Mouse (Mus musculus) CH12F3 (cell line): ENCODE data around the gene Gjc2.

Experiments
- in situ Hi-C: fragments of 300-500 bp; cut with MboI; formaldehyde crosslinking; loops from 2 replicates; pipeline ENCODE4 v1.14.3; 2020; ENCODE audit warnings: low sequenced_read_pairs

Gene Gjc2

DNA sequence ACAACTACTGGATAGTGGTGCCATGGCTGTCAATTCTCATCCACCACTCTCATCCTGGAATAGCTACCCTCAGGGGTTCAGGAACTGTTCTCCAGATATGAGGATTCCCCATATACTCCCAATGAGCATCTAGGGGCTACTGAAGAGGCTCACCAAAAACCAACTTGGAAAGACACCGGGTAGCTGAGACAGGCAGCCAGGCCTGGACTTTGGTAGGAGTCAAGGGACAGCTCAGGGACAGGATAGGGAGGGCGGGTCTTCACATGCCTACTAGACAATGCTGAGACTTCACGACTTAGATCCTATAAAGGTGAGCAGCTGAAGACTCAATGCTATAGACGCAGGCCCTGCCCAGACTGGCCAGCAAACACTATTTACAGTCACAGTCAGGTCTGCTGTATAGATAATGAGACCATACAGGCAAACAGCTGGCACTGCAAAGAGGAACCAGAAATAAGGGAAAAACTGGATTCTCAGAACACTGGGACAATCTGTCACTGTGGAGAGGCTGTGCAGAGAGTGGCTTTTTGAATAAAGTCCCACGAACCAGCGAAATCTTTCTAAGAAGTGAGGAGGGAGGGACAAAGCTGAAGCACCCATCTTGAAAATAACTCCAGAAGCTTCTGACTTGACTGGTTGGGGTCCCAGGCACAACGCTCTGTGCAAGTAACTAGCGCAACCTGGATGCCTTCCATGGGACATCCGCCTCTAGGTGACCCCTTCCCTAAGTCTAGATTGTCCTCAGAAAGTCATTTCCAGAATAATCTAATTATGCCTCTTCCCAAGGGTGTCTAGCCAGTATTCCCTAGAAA lies 20.4 kb downstream of the Gjc2 start:
- in situ Hi-C loops = no loop called here

GRCm38 (mm10) chr11:59161398-59161797 lies 21.6 kb downstream of the Gjc2 start:
- in situ Hi-C loops = no loop called here

GRCm38 (mm10) chr11:59159558-59159957 lies 23.5 kb downstream of the Gjc2 start:
- in situ Hi-C loops = no loop called here

- in situ Hi-C loops = no loop called here
Observed at GRCm38 (mm10) chr11:59159099-59159498, 23.9 kb downstream of the Gjc2 start.

DNA sequence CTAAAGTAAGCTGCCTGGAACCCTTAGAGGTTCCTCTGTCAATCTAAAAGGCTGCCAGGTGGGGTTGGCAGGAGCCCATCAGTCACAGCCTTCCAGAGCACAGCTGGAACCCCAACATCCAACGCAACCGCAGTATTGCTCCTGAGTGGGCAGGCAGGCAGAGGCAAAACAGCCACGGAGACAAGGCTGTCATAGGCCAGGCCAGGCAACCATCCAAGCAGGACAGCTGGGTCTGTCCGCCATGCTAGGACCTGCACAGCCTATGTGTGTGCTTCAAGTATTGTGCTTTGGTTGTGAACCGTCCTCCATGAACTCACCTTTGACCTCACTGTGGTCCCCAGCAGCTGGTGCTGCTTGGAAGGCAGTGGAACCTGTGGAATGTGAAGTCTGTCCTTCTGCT lies 27.1 kb downstream of the Gjc2 start:
- in situ Hi-C loops = no loop called here

DNA sequence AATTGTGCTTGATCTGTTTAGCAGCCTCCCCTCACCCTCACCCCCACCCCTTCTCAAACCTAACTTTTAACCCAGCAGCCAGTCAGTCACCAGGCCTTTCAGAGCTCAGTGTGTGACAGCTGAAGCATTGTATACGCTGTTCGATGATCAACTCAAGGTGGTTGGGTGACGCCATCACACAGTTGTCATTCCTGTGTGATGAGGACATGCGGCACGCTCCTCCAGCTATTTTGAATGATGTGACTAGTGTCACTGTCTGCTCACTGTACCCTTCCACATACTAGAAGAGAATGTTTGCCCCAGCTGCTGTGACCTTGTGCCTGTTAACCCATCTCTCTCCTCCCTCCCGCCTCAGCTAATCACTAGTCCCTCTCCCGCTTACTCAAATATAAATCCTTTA lies 28.8 kb downstream of the Gjc2 start:
- in situ Hi-C loops = no loop called here

DNA sequence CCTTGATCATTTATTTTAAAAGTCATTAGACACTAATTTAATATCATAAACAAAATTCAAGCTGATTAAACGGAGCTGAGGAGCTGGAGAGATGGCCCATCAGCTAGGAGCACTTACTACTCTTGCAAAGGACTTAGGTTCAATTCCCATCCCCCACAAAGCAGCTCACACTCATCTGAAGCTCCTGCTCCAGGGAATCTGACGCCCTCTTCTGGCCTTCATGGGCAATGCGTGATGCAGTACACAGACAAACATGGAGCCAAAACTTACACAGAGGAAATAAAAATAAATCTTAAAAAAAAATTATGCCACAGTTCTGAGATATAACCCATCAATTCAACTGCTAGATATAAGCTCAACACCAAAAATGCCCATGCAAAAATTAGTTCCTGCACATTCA lies 31.3 kb downstream of the Gjc2 start:
- in situ Hi-C loops = no loop called here

- in situ Hi-C loops = no loop called here
Observed at GRCm38 (mm10) chr11:59149302-59149701, 33.7 kb downstream of the Gjc2 start.

- in situ Hi-C loops = no loop called here
Observed at GRCm38 (mm10) chr11:59142962-59143361, 40.1 kb downstream of the Gjc2 start.

DNA sequence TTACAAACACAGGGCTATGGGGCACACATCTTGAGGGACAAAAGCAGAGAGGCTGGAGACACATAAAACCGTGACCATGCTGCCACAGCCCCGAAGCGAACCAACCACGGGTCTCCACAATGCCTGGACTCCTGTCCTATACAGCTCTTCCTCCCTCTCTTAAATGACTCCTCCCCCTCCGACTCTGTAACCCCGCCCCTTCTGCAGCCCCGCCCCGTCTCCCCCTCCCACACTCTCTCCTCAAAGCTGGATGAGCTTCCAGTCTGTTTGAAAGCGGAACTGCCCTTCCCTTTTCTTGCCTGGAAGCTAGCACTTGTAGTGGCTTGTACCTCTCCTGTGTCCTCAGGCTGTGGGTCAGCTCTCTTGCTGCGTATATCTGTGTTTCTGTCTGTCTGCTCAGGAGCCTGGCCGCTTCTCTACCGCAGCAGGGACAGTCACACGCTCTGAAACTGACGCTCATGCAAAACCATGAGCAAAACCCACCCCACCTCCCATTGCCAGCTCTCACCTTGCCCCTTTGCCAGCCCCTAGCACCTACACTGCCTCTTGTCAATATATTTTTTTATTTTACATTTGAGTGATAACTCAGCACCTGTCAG lies 41.1 kb downstream of the Gjc2 start:
- in situ Hi-C loops = no loop called here

GRCm38 (mm10) chr11:59138537-59139486 lies 44.2 kb downstream of the Gjc2 start:
- in situ Hi-C loops = no loop called here

DNA sequence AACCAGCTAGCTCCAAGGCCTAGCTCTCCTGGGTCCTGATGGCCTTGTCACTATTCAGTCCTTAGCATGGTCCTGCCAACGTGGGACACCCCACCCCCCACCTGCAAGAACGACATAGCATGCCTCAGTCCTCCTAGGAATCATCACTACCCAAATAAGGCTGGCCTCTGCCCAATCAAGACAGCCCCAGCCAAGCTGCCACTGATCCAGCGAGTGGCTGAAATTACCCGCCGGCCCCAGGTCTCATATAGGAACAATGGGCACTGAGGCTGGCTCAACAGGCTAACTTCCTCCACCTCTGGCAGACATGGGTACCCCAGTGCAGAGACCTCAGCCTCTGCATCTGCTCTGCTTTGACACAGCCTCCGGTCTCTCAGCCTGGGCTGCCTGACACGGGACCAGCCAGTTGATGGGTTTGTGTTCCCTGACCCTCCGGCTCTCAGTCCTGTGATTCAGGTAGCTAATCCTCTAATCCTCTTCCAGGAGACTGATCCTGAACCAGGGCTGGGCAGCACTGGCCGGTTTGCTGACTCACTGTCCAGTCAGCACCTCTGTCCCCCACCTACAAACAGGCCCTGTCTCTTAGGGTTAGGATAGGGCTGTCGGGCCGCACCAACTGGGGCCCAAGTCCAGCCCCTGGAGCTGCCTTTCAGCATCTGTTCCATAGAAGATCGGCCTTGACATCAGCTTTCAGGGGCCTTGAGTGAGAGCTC lies 45.9 kb downstream of the Gjc2 start:
- in situ Hi-C loops = no loop called here

- in situ Hi-C loops = no loop called here
Observed at GRCm38 (mm10) chr11:59135904-59136452, 47.0 kb downstream of the Gjc2 start, which contains the start of gene Obscn. TSS of gene Obscn (minus strand) at chr11:59136402.

DNA sequence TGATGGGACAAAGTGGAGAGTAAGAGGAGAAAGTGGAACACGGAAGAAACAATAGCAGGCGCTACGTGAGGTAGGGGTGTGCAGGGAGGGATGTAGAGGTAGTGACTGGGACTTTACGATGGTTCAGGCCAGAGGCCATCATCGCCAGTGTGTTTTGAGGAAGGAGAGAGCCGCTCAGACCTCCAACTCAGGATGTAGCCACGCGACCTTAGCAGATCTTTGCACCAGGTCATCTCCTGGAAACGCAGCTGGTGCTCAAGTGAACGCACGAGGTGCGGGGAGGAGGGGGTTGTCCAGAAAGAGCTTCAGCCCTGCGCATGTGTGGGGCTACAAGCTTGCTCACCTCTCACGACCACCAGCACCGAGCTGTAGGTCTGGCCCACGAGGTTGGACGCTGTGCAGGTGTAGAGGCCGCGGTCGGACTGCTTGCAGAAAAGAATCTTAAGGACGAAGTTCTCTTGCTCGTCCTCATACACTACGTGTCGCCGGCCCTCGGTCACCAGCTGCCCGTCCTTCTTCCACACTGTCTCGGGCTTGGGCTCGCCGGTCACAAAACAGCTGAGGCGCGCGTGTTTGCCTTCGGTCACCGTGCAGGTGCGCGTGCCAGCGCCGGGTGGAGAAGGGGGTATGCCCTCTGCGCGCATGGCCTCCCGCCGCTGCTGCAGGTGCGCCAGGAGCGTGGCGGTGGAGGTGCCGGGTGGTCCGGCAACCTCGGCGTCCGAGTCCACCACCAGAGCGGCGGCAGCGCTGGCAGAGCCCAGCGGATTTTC lies 47.8 kb downstream of the Gjc2 start:
- in situ Hi-C loops = no loop called here

DNA sequence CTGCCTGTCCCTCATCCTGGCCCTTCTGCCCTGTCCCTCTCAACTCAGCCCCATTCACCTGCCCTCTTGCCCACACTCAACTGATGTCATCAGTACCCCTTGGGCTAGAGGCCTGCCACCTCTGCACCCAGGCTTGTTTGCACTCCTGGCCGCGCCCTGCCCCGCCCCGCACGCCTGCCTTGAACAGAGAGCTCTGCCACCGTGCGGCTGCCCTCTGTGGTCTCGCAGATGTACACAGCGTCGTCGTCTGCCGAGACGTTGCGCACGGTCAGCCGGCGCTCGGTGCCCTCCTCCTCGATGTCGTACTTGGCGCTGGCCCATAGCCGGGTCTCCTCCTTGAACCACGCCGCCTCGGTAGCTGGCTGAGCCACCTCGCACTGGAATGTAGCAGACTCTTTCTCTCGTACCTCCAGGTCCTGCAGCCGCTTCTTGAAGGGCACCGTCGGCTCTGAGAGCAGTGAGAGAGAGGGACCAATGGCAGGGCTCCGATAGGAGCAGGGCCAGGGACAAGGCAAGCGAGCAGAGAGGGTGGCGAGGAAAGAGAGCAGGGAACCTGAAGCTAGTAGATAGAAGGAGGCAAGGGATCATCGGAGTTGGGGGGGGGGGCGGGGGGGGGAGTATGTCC lies 48.5 kb downstream of the Gjc2 start:
- in situ Hi-C loops = no loop called here

DNA sequence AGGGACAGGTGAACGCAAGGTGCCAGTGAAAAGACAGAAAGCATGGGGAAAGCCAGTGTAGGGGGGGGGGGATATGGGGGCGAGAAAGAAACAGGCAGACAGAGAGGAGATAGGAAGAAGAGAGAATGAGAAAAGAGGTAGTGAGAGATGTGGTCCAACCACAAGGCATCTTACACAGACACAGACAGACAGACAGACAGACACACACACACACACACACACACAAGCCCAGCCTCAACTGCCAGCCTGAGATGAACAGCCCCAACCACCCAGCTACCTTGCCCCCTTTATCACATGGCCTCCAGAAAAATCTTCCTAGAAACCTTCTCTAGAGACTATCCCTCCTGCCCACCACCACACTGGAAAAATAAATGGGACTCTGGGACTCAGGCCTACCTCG lies 50.9 kb downstream of the Gjc2 start:
- in situ Hi-C loops = no loop called here

- in situ Hi-C loops = no loop called here
Observed at GRCm38 (mm10) chr11:59131348-59131919, 51.6 kb downstream of the Gjc2 start.

DNA sequence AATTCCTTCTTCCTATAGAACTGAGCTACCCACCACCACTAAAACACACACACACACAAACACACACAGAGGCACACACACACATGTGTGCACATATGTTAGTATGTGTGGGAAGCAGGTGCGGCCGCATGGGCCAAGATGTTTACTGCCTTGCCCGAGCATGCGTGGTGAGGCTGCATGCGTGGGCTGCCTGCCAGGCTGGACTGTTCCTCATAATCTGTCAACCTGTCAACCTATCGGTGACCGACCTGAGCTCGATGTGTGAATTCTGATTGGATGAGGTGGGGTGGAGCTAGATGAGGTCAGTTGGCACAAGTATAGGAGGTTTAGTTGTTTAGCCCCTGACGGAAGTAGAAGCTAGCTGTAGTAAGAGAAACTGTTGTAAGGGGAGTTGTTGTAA lies 52.2 kb downstream of the Gjc2 start:
- in situ Hi-C loops = no loop called here
